Mouse (Mus musculus): ENCODE data around the gene Ccl25. TPM values are rescaled to one million over a fixed set of nuclear protein-coding genes. Genes with fewer than 3 reads are reported as not detected.

The Ccl25 gene
- total RNA-seq, 2 experiments from 2014 or later = 8.2 to 10.3 TPM

Other genes with a start within 250 kb of the Ccl25 start
- not detected for gene Cd209f, start 219.4 kb upstream of the Ccl25 start, total RNA-seq (2021)
- not detected for gene Cd209g, start 191.1 kb upstream of the Ccl25 start, total RNA-seq (2021)
- 10 to 100 TPM; 19.1 to 26.0 TPM for gene Evi5l, start 158.6 kb upstream of the Ccl25 start, total RNA-seq (2021)
- under 1 TPM; 0.05 to 0.07 TPM for gene Prr36, start 107.8 kb upstream of the Ccl25 start, total RNA-seq (2021)
- gene Lrrc8e, start 98.4 kb upstream of the Ccl25 start, total RNA-seq (2021) = under 1 TPM; 0.14 TPM
- gene Map2k7, start 86.5 kb upstream of the Ccl25 start, total RNA-seq (2021) = 10 to 100 TPM; 66.7 to 68.9 TPM
- under 1 TPM; 0.24 to 0.52 TPM for gene Gm49320, start 86.3 kb upstream of the Ccl25 start, total RNA-seq (2021)
- 1 to 10 TPM; 4.0 to 5.5 TPM for gene Tgfbr3l, start 77.0 kb upstream of the Ccl25 start, total RNA-seq (2021)
- 10 to 100 TPM; 19.5 to 21.6 TPM for gene Snapc2, start 72.1 kb upstream of the Ccl25 start, total RNA-seq (2021)
- gene Ctxn1, start 65.9 kb upstream of the Ccl25 start, total RNA-seq (2021) = 10 to 100 TPM in 1 of 2 experiments, 1 to 10 TPM in 1; 9.6 to 10.1 TPM
- gene Timm44, start 49.3 kb upstream of the Ccl25 start, total RNA-seq (2021) = 100 to 1,000 TPM; 107 to 112 TPM
- 10 to 100 TPM; 95.8 to 96.1 TPM for gene Elavl1, start 203 bp downstream of the Ccl25 start, total RNA-seq (2021)
- gene Cers4, start 167.8 kb downstream of the Ccl25 start, total RNA-seq (2021) = 10 to 100 TPM; 59.9 to 65.8 TPM